Mouse (Mus musculus) kidney, adult 11 months (tissue): Measurements from ENCODE around the gene Myh15.
"Not testable (repeated sequence)": the region's sequence is repeated elsewhere in the genome, so short reads cannot be mapped to it uniquely, and the experiment has no call there.

Experiments used
- DNase-seq: peaks from one replicate; pipeline ENCODE4 v3.0.0; 2022

Myh15 gene

GRCm38 (mm10) chr16:49057186-49057585, at the start of gene Myh15:
Gene Myh15, plus strand, starts transcription at chr16:49057486.
- no peak for DNase-seq

GRCm38 (mm10) chr16:49016620-49017332, 40.5 kb upstream of the Myh15 start:
- no peak for DNase-seq

DNA sequence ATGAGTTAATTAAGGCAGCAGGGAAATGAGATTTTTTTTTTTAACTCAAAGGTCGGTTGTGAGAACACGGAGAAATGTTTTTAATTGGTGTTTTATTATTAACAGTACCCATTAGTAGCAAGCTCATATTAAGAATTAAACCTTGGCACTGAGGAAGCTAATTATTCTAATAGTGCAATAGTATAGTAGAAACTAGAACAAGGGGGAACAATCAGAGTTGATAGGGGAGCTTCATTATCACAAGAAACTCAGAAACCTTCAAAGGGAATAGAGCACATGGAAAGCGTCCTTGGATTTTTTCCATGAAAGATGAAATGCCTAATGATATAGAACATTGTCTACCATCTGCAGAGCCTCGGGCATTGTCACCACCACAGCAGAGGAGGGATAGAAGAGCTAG, 21.4 kb upstream of the Myh15 start:
- DNase-seq, result no peak

GRCm38 (mm10) chr16:49037771-49038170, 19.5 kb upstream of the Myh15 start:
- no peak for DNase-seq

GRCm38 (mm10) chr16:49040554-49041221, 16.6 kb upstream of the Myh15 start:
- DNase-seq, result no peak

- no peak for DNase-seq
Measured at GRCm38 (mm10) chr16:49049214-49049613, 8.1 kb upstream of the Myh15 start.

GRCm38 (mm10) chr16:49069256-49069963, 12.1 kb downstream of the Myh15 start:
- DNase-seq, result no peak

GRCm38 (mm10) chr16:49071316-49071715, 14.0 kb downstream of the Myh15 start:
- DNase-seq, result no peak

DNA sequence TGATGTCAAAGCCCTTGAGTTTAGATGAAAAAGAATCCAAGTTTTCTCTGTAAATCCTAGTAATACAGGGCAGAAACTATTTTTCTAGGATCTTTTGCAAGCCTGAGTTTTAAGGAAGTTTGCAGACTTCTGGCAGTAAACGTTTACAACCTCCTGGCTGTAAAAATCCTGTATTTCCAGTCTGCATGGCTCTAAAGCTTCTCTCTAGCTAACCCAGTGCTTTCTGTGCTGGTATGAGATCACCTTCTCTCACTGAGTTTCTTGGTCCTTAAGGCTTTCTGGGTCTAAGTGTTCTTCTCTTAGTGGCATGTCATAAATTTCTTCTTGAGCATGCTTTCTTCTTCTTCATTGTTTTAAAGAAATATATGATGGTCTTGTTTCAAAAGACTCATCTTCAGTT, 70.7 kb downstream of the Myh15 start:
- no peak for DNase-seq

- no peak for DNase-seq
Measured at GRCm38 (mm10) chr16:49156193-49156592, 98.9 kb downstream of the Myh15 start.

DNA sequence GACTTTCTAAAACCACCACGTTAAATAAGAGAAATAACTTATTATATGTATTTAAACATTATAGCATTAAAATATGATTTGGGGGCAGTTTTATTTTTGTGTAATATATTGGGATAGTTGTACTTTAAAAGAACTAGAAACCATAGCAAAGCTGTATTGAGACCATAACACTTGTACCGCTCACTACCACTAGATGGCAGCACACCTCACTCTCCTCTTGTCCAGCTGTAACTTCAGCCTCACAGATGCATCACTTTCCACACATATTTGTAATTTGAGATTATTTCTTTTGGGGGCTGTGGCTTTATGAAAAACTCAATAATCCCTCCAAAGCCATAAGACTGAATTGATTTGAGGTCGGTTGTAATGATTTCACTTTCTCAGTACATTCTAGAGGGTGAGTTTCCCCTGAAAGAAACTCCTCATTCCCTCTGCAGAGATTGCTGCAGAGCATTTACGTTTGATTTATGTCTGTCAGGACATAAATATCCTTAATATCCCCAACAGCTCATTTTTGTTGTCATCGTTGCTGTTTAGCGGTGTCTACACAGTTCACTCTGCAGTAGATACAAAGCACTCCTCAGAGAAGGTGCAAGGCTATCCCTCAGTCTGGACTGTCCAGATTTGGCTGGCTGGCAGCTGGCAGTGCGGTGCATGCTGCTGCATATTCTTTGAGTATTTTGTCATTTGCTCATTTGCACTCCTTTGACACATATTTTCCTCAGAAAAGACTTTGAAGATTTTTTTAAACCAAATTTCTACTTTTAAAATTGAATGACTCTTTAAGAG, 107.3 kb downstream of the Myh15 start:
- DNase-seq, result peak; percentile 2

- DNase-seq, result no peak
Measured at GRCm38 (mm10) chr16:49165728-49166127, 108.4 kb downstream of the Myh15 start.

GRCm38 (mm10) chr16:49167325-49167724, 110.0 kb downstream of the Myh15 start:
- no peak for DNase-seq

DNA sequence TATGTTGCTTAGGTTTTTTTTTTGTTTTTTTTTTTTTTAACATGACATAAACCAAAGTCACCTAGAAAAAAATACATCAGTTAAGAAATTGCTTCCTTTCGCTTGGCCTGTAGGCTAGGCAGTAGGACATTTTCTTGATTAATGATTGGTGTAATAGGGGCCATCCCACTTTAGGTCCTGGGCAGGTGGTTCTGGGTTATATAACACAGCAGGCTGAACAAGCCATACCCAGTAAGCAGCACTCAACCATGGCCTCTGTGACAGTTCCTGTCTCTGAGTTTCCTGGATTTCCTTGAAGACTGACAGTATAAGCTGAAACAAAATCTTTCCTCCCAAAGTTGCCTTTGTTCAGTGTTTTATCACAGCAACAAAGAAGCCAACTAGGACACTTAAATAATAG, 117.8 kb downstream of the Myh15 start:
- DNase-seq, result no peak

GRCm38 (mm10) chr16:49175729-49176395, 118.6 kb downstream of the Myh15 start:
- DNase-seq, result no peak

GRCm38 (mm10) chr16:49193521-49193920, 136.2 kb downstream of the Myh15 start:
- DNase-seq, result no peak

GRCm38 (mm10) chr16:49193986-49194385, 136.7 kb downstream of the Myh15 start:
- DNase-seq, result no peak

DNA sequence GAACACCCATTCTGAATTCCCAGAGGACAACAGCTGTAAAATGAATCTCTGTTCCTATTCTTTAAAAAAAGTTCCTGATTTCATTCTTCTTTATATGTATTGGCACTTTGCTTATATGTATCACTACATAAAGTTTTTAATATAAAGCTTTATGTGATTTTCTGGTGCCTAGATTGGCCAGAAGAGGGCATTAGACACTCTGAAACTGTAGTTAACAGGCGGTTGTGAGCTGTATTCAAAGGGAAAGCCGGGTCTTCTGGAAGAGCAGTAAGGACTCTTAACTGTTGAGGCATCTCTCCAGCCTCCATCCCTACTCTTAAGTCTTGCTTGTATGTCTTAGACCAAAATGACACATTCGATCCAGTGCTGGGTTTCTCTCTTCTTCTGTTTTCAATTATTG, 139.0 kb downstream of the Myh15 start:
- DNase-seq, result no peak

- no peak for DNase-seq
Measured at GRCm38 (mm10) chr16:49197951-49198350, 140.7 kb downstream of the Myh15 start.

DNA sequence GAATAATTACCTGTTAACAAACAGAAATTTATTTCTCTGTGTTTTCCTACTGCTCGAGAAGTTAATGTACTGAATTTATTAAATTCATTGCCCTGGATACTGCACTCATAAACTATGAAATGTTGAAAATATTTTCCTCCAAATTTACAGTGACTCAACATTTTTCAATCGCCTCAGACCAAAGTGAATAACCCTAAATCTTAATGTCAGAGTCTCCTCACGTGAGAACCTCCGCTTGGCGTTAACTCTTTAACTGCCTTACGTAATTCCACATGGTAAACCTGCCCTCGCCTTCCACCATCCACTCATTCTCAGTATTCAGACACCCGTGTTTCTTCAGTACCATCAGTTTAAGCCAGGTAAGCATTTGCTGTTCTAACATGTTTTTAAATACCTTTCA, 166.4 kb downstream of the Myh15 start:
- no peak for DNase-seq

DNA sequence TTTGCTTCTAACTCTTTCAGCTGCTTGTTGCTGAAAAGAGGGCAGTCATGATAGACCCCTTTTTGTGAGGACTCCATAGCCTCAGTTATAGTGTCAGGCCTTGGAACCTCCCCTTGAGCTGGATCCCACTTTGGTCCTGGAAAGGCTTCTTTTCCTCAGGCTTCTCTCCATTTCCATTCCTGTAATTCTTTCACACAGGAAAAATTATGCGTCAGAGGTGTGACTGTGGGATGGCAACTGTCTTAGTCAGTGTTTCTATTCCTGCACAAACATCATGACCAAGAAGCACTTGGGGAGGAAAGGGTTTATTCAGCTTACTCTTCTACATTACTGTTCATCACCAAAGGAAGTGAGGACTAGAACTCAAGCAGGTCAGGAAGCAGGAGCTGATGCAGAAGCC, 186.2 kb downstream of the Myh15 start:
- DNase-seq, result not testable (repeated sequence)
